Mouse (Mus musculus): ENCODE measurements at regions not wholly inside any gene's neighbourhood (a gene's known extent, or its start where the extent isn't known, plus 50 kb on each side); places are given as distances from the start of the nearest gene placed in this dataset.

DNA sequence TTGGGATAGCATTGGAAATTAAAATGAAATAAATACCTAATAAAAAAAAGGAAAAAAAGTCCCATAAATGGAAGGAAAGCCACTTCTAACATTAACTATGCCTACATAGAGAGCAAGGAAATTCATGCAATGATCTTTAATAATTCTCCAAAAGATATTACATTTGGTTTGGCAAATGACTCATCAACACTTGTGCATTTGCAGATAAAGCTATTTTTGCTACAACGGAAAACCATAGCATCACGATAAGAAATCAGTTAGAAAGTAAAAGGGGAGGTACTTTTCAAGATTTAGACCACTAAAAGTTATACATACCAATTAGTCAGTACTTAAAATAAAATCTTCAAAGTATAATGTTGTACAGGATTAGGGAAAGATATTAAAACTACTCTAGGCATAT lies 109.4 kb upstream of the Tom1l1 start:
- DNase-seq (ENCODE audit: low read depth, low spot score): no peak

DNA sequence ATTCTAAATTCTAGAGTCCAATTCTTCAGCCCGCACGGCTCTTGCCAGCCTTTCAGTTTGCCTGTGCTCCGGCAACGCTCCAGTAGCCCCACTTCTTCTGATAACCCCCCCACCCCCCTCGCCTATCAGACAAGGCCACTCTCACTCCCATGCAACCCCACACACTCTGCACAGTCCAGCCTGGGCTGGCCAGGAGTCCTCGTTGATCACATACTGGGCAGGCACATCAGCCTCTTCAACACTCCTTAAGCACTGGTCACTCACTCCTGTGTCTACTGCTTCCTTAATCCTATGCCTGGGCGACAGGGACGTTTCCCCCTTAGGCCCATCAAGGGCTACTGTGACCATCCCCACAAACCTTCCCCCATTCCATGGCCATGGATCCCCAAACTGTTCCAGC lies 95.4 kb upstream of the Tom1l1 start:
- DNase-seq (ENCODE audit: low read depth, low spot score): no peak

DNA sequence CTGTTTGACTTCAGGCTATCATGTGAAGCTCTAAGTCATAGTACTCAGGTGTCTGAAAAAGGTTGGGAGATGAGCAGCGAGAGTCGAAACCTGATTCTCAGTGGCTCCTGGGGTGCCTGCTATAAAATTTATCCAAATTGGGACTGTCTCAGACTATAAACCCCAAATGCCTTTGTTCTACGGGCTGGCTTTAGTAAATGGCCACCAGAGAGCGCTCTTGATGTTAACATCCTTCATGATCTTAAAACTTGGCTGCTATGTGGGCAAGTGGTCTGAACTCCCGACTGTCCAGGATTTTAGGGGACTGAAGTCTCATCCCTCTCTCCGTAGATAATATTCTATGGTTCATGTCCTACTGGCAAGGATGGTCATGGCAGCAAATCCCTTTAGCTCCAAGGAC lies 94.8 kb upstream of the Tom1l1 start:
- peak; percentile 29 for DNase-seq (ENCODE audit: low read depth, low spot score)

GRCm38 (mm10) chr11:90775752-90776151 lies 87.6 kb upstream of the Tom1l1 start:
- no peak for DNase-seq (ENCODE audit: low read depth, low spot score)

- no peak for DNase-seq (ENCODE audit: low read depth, low spot score)
Measured at GRCm38 (mm10) chr11:90755981-90756380, 67.8 kb upstream of the Tom1l1 start.

- no peak for DNase-seq (ENCODE audit: low read depth, low spot score)
Measured at GRCm38 (mm10) chr11:90748448-90748847, 60.3 kb upstream of the Tom1l1 start.

DNA sequence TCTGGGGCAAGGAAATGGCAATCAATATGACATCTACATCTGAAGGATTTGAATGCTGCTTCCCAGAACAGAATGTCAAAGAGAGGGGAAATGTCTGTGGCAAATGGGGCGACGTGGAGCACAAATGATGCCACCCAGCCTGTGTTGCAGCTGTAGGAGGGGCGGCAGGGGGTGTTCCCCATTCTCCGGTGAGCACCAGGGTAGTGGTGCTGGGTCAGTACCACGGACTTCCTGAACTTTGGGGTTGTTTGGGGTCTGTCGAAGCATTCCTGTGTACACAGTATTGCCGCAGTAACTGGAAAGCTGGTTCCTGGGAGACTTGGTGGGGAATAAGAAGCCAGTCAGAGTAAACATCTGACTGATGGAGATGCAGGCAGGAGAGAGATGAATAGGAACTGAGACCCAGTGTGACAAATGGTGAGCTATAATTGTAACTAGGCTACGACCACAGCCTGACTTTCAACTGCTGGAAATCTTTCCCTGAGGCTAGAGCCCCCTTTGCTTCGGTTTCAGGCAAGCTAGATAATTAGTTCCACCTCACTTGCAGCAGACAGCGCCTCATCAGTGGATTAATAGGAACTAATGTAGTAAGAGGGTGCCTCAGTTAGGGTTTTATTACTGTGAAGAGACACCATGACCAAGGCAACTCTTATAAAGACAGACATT lies 53.9 kb upstream of the Tom1l1 start:
- DNase-seq (ENCODE audit: low read depth, low spot score): no peak

- DNase-seq (ENCODE audit: low read depth, low spot score): no peak
Measured at GRCm38 (mm10) chr11:90739501-90739900, 51.3 kb upstream of the Tom1l1 start.

DNA sequence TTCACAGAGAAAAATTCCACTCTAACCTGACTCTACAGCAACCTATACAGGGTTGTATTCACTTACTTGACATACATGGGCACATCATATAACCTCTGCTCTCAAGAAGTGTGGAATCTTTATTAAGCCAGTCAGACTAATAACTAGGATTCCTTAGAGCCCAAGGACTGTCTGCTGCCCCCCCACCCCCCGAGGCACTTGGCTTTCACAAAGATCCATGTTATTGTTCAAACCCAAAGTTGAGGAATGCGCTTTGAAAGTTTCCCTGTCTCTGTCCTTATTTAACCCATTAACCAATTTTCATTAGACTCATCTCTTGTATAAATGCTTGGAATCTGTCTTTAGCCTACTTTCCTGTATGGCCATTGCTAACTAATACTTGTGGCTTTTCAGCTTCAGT lies 50.6 kb upstream of the Tom1l1 start:
- no peak for DNase-seq (ENCODE audit: low read depth, low spot score)

All from WW6 (cell line).